Mouse (Mus musculus) midbrain, embryonic 16.5 days (tissue): Measurements from ENCODE around the gene Ints12. TPM values are rescaled to one million over a fixed set of nuclear protein-coding genes. Genes with fewer than 3 reads are reported as not detected.

Source experiments
- ATAC-seq: fragments of 200-750 bp; cut with Nextera tagmentation; 2 replicates; pipeline ENCODE4 v1.8.0; 2017; ENCODE audit warnings: moderate TSS enrichment
- H3K27ac ChIP-seq: fragments of 300-500 bp; sonication (generic); 2 replicates; pipeline ENCODE4 v1.5.1; 2014; ENCODE audit warnings: mild to moderate bottlenecking, low read length, mixed read lengths
- H3K27me3 ChIP-seq: fragments of 300-500 bp; sonication (generic); 2 replicates; pipeline ENCODE4 v1.6.1; 2014; ENCODE audit warnings: low read depth, low read length, mixed read lengths; ENCODE audit not compliant: control insufficient read depth, insufficient read depth
- H3K36me3 ChIP-seq: fragments of 300-500 bp; sonication (generic); 2 replicates; pipeline ENCODE4 v1.6.1; 2014; ENCODE audit warnings: mild to moderate bottlenecking, low read length, moderate library complexity, mixed read lengths; ENCODE audit not compliant: control insufficient read depth, insufficient read depth
- H3K4me1 ChIP-seq: fragments of 300-500 bp; sonication (generic); 2 replicates; pipeline ENCODE4 v1.6.1; 2014; ENCODE audit warnings: mild to moderate bottlenecking, low read length, mixed read lengths; ENCODE audit not compliant: control insufficient read depth, insufficient read depth
- H3K4me2 ChIP-seq: fragments of 300-500 bp; sonication (generic); 2 replicates; pipeline ENCODE4 v1.6.1; 2014; ENCODE audit warnings: mild to moderate bottlenecking, low read length, mixed read lengths
- H3K4me3 ChIP-seq: fragments of 300-500 bp; sonication (generic); 2 replicates; pipeline ENCODE4 v1.5.1; 2014; ENCODE audit warnings: low read depth, mild to moderate bottlenecking, low read length, moderate library complexity, mixed read lengths
- H3K9ac ChIP-seq: fragments of 300-500 bp; sonication (generic); 2 replicates; pipeline ENCODE4 v1.6.1; 2014; ENCODE audit warnings: low read depth, low read length, mixed read lengths
- H3K9me3 ChIP-seq: fragments of 300-500 bp; sonication (generic); replicated peaks from 2 replicates; pipeline ENCODE4 v1.6.1; 2014; ENCODE audit warnings: mild to moderate bottlenecking, low read length, mixed read lengths; ENCODE audit not compliant: control insufficient read depth, poor library complexity, severe bottlenecking
- WGBS: fragments of 180-500 bp; shearing (Covaris S2); extraction: QIAGEN DNeasy Blood & Tissue Kit; methylation state at CpG from one replicate; pipeline ENCODE4 v1.1.7; 2014; 5-methylcytosine and 5-hydroxymethylcytosine counted together
- polyA plus RNA-seq: library from polyadenylated mRNA; unstranded; fragments of >200 nt; fragmentation: Nextera tagmentation; extraction: Ambion mirVana; gene quantifications from 2 replicates; pipeline ENCODE4 v1.2.1, GENCODE M21; 2015

Gene Ints12
- polyA plus RNA-seq, 1 experiment from 2014 or later = 17.6 TPM

GRCm38 (mm10) chr3:133113281-133113680 is 21.6 kb downstream of the Ints12 start:
- no peak overlapping the region for H3K4me2 ChIP-seq
- no peaks in the 10 kb centered on the region for H3K27me3 ChIP-seq
- no peak overlapping the region for H3K27ac ChIP-seq
- H3K4me3 ChIP-seq = no peak overlapping the region
- ATAC-seq = no peak
- H3K9me3 ChIP-seq = no peaks in the 10 kb centered on the region
- H3K4me1 ChIP-seq = no peaks in the 10 kb centered on the region
- H3K9ac ChIP-seq = no peak overlapping the region
- H3K36me3 ChIP-seq = no peaks in the 10 kb centered on the region
- 58% methylated on average over 1 of the region's 1 CpGs for WGBS

GRCm38 (mm10) chr3:133131372-133131771 is 39.7 kb downstream of the Ints12 start:
- Histone ChIP-seq H3K4me3 (no peak overlapping the region), H3K36me3 (no peaks in the 10 kb centered on the region), H3K27me3 (no peaks in the 10 kb centered on the region), H3K9me3 (no peaks in the 10 kb centered on the region), H3K4me2 (no peak overlapping the region), H3K27ac (no peak overlapping the region), H3K4me1 (no peaks in the 10 kb centered on the region), H3K9ac (no peak overlapping the region)
- WGBS = 96% methylated on average over 5 of the region's 5 CpGs
- no peak for ATAC-seq

- Histone ChIP-seq H3K4me1 (no peaks in the 10 kb centered on the region), H3K4me2 (no peak overlapping the region), H3K9ac (no peak overlapping the region), H3K36me3 (no peaks in the 10 kb centered on the region), H3K27ac (no peak overlapping the region), H3K27me3 (no peaks in the 10 kb centered on the region), H3K9me3 (no peaks in the 10 kb centered on the region), H3K4me3 (no peak overlapping the region)
- no peak; the same call in 1 of the 2 replicates for ATAC-seq
- 43% methylated on average over 8 of the region's 8 CpGs for WGBS
These were observed 41.0 kb downstream of the Ints12 start for GRCm38 (mm10) chr3:133132611-133133010.

GRCm38 (mm10) chr3:133141877-133142276 is 50.2 kb downstream of the Ints12 start:
- H3K27ac ChIP-seq = no peak overlapping the region
- H3K9me3 ChIP-seq = no peaks in the 10 kb centered on the region
- H3K27me3 ChIP-seq = no peaks in the 10 kb centered on the region
- ATAC-seq = no peak
- WGBS = 91% methylated on average over 6 of the region's 6 CpGs
- H3K4me2 ChIP-seq = no peak overlapping the region
- H3K4me3 ChIP-seq = no peak overlapping the region
- H3K36me3 ChIP-seq = no peaks in the 10 kb centered on the region
- H3K9ac ChIP-seq = no peak overlapping the region
- H3K4me1 ChIP-seq = no peaks in the 10 kb centered on the region

- no peak overlapping the region for H3K9ac ChIP-seq
- no peaks in the 10 kb centered on the region for H3K4me1 ChIP-seq
- 74% methylated on average over 6 of the region's 6 CpGs for WGBS
- no peak overlapping the region for H3K4me3 ChIP-seq
- no peaks in the 10 kb centered on the region for H3K9me3 ChIP-seq
- H3K4me2 ChIP-seq = no peak overlapping the region
- no peaks in the 10 kb centered on the region for H3K36me3 ChIP-seq
- H3K27ac ChIP-seq = no peak overlapping the region
- H3K27me3 ChIP-seq = no peaks in the 10 kb centered on the region
- ATAC-seq = no peak
These were observed 53.0 kb downstream of the Ints12 start for GRCm38 (mm10) chr3:133144511-133145147.

GRCm38 (mm10) chr3:133151629-133152028 is 60.0 kb downstream of the Ints12 start:
- H3K4me1 ChIP-seq = no peaks in the 10 kb centered on the region
- no peaks in the 10 kb centered on the region for H3K27me3 ChIP-seq
- no peaks in the 10 kb centered on the region for H3K9me3 ChIP-seq
- 67% methylated on average over 6 of the region's 6 CpGs for WGBS
- no peaks in the 10 kb centered on the region for H3K36me3 ChIP-seq
- no peak overlapping the region for H3K27ac ChIP-seq
- ATAC-seq = no peak
- no peak overlapping the region for H3K4me3 ChIP-seq
- H3K4me2 ChIP-seq = no peak overlapping the region
- no peak overlapping the region for H3K9ac ChIP-seq

GRCm38 (mm10) chr3:133152831-133153230 is 61.2 kb downstream of the Ints12 start:
- 68% methylated on average over 1 of the region's 1 CpGs for WGBS
- Histone ChIP-seq H3K27me3 (no peaks in the 10 kb centered on the region), H3K9me3 (no peaks in the 10 kb centered on the region), H3K4me1 (no peaks in the 10 kb centered on the region), H3K4me2 (no peak overlapping the region), H3K4me3 (no peak overlapping the region), H3K36me3 (no peaks in the 10 kb centered on the region), H3K9ac (no peak overlapping the region), H3K27ac (no peak overlapping the region)
- no peak for ATAC-seq

GRCm38 (mm10) chr3:133153629-133154028 is 62.0 kb downstream of the Ints12 start:
- Histone ChIP-seq H3K4me3 (no peak overlapping the region), H3K9me3 (no peaks in the 10 kb centered on the region), H3K36me3 (no peaks in the 10 kb centered on the region), H3K4me1 (no peaks in the 10 kb centered on the region), H3K27ac (no peak overlapping the region), H3K27me3 (no peaks in the 10 kb centered on the region), H3K4me2 (no peak overlapping the region), H3K9ac (no peak overlapping the region)
- 75% methylated on average over 6 of the region's 6 CpGs for WGBS
- ATAC-seq = no peak

- Histone ChIP-seq H3K9me3 (no peaks in the 10 kb centered on the region), H3K9ac (no peak overlapping the region), H3K27ac (peak overlapping the region; percentile 2; the same call in 1 of the 2 replicates), H3K4me2 (peak overlapping the region; percentile 33; the same call in 1 of the 2 replicates), H3K36me3 (no peaks in the 10 kb centered on the region), H3K27me3 (no peaks in the 10 kb centered on the region), H3K4me3 (no peak overlapping the region), H3K4me1 (no peaks in the 10 kb centered on the region)
- 35% methylated on average over 8 of the region's 8 CpGs for WGBS
- ATAC-seq = peak; percentile 88
These were observed 63.0 kb downstream of the Ints12 start for GRCm38 (mm10) chr3:133154683-133155082.
